Mouse (Mus musculus) erythroblast, embryonic 14.5 days (primary cell): ENCODE measurements at regions not wholly inside any gene's neighbourhood (a gene's known extent, or its start where the extent isn't known, plus 50 kb on each side); places are given as distances from the start of the nearest gene placed in this dataset.

ENCODE experiments used
- H3K27me3 ChIP-seq: 2 replicates; pipeline ENCODE4 v1.6.1; 2012; ENCODE audit warnings: inconsistent platforms; ENCODE audit not compliant: control insufficient read depth
- H3K36me3 ChIP-seq: 2 replicates; pipeline ENCODE4 v1.6.1; 2012; ENCODE audit warnings: mild to moderate bottlenecking, inconsistent platforms; ENCODE audit not compliant: control insufficient read depth
- H3K4me1 ChIP-seq: 2 replicates; pipeline ENCODE4 v1.6.1; 2012; ENCODE audit warnings: inconsistent platforms; ENCODE audit not compliant: control insufficient read depth
- H3K4me3 ChIP-seq: replicated peaks from 2 replicates; pipeline ENCODE3; 2012; ENCODE audit warnings: moderate library complexity, mild to moderate bottlenecking, inconsistent platforms
- H3K9me3 ChIP-seq: 2 replicates; pipeline ENCODE4 v1.6.1; 2012; ENCODE audit warnings: low read length, inconsistent platforms, mixed read lengths; ENCODE audit not compliant: control insufficient read depth
- GATA1 ChIP-seq: IDR thresholded peaks from 2 replicates; pipeline ENCODE4 v1.6.1; 2012; ENCODE audit warnings: low read length, inconsistent platforms, mixed read lengths
- TAL1 ChIP-seq: IDR thresholded peaks from 3 replicates; pipeline ENCODE4 v1.6.1; 2012; ENCODE audit warnings: low read length, inconsistent platforms, mixed read lengths

DNA sequence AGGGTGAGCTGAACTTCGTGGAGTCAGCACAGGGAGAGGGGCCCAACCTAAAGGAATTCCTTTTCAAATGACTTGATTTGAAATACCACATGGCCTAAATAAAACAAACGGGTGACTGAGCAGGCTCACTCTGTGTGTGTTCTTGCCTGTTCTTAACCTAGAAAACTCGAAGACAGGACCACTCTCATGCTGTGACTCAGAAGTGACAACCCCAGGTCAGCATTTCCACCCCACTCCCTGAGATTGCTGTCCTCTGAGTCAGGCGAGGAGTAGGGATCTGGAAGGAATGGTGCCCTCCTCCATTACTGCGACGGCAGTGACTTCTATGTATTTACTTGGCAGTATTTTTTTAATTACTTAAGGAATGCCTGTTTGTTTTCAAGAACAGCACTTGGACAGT lies 155.8 kb upstream of the Rpl34 start:
- Histone ChIP-seq H3K9me3 (no peaks in the 10 kb centered on the region), H3K4me1 (no peaks in the 10 kb centered on the region)

DNA sequence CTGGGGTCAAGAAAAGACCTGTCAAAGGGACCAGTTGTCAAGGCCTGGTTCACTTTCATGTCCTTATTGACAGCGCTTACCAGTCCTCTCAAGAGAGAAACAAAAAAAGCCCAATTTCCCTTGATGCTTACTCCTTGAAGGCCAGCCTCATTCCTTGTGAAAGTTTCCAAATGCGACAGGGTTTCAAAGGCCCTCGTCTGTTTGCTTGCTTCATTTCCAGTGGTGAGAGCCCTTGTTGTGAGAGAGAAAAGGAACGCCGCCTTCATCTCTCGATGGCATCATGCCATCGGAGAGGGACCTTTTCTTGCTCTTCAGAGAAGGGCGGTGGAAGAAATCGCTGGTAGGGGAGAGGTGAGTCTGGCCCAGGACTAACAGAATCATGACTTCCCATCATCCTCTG lies 154.2 kb upstream of the Rpl34 start:
- TF ChIP-seq TAL1 (no peak), GATA1 (no peak)
- Histone ChIP-seq H3K36me3 (no peaks in the 10 kb centered on the region), H3K27me3 (no peaks in the 10 kb centered on the region), H3K4me3 (no peak overlapping the region), H3K9me3 (no peaks in the 10 kb centered on the region), H3K4me1 (no peaks in the 10 kb centered on the region)

More for the DNA sequence above, 155.8 kb upstream of the Rpl34 start:
- Histone ChIP-seq H3K4me3 (no peak overlapping the region), H3K27me3 (no peaks in the 10 kb centered on the region), H3K36me3 (no peaks in the 10 kb centered on the region)
- TF ChIP-seq GATA1 (no peak), TAL1 (no peak)

DNA sequence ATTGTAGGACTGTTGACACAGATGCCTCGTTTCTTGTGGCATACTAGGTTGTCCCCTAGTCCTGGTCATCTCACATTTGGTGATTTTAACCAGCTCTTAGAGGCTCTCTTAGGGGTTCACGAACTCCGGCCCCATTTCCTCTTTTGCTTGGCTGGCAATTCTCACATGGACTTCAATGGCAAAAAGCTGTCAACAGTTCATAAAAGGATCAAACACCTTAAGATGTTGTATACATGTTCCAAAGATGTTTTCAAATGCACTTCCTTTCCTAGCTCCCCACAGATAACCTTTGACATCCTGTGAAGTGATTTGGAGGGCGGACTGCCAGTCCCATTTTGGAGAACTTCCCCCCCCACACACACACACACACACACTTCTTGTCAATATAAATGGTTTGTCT lies 153.7 kb upstream of the Rpl34 start:
- Histone ChIP-seq H3K4me1 (no peaks in the 10 kb centered on the region), H3K36me3 (no peaks in the 10 kb centered on the region), H3K27me3 (no peaks in the 10 kb centered on the region), H3K9me3 (no peaks in the 10 kb centered on the region), H3K4me3 (no peak overlapping the region)
- TF ChIP-seq TAL1 (no peak), GATA1 (no peak)

DNA sequence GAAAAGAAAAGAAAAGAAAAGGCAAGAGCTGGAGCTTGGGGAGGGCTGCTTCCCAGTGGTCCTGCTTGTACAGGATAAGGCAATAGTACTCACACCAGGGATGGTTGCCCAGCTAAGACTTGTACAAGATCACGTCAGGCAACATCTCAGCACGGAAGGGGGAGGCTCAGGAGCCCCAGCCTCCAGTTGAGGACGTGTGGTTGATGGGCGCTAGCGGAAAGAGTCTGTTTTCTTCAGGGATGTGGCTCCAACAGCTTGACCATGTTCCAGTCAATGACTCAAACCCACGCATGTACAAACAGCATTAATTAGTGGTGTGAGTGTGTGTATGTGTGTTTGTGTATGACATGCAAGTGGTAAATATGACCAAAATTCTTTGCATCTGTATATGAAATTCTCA lies 153.1 kb upstream of the Rpl34 start:
- no peaks in the 10 kb centered on the region for H3K4me1 ChIP-seq
- TF ChIP-seq TAL1 (no peak), GATA1 (no peak)
- no peaks in the 10 kb centered on the region for H3K27me3 ChIP-seq
- H3K4me3 ChIP-seq, result no peak overlapping the region
- H3K36me3 ChIP-seq, result no peaks in the 10 kb centered on the region
- no peaks in the 10 kb centered on the region for H3K9me3 ChIP-seq

DNA sequence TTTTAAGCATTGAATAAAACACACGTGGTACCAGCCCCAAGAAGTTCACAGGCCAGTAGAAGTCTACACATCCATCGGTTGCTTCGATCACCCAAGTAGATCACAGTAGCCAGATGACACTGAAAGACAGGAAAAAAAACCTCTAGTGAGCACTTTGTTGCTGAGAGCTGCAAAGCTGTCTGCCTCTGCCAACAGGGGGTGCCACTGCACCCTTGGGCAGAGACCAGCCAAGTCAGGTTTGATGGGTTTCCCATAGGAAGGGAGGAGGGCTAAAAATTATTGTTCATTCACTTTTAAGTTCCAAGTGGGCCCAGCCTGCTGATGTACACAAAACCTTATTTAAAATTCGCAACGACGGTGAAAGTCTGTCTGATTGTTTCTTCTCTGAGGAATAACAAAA lies 150.3 kb upstream of the Rpl34 start:
- Histone ChIP-seq H3K9me3 (no peaks in the 10 kb centered on the region), H3K36me3 (no peaks in the 10 kb centered on the region), H3K27me3 (no peaks in the 10 kb centered on the region), H3K4me1 (no peaks in the 10 kb centered on the region), H3K4me3 (no peak overlapping the region)
- TF ChIP-seq TAL1 (no peak), GATA1 (no peak)

DNA sequence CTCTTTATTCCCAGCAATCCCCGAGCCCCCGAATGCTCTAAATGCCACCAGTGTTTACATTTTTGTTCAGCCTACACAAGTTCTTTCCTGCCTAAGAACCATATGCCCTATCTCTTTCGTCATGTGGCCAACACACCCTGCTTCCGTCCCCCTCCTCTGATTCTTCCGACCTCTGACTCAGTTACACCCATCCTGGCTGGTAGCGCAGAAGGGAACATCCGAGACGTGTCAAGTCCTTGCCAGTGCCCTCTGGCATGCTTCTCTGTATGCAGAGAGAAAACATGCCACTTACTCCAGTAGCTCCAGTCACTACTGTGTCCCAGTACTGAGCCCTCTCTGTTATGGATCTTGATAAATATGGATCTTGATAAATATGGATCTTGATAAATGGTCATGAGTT lies 149.3 kb upstream of the Rpl34 start:
- H3K36me3 ChIP-seq, result no peaks in the 10 kb centered on the region
- H3K4me3 ChIP-seq, result no peak overlapping the region
- no peaks in the 10 kb centered on the region for H3K4me1 ChIP-seq
- H3K9me3 ChIP-seq, result no peaks in the 10 kb centered on the region
- TF ChIP-seq TAL1 (no peak), GATA1 (no peak)
- H3K27me3 ChIP-seq, result no peaks in the 10 kb centered on the region

DNA sequence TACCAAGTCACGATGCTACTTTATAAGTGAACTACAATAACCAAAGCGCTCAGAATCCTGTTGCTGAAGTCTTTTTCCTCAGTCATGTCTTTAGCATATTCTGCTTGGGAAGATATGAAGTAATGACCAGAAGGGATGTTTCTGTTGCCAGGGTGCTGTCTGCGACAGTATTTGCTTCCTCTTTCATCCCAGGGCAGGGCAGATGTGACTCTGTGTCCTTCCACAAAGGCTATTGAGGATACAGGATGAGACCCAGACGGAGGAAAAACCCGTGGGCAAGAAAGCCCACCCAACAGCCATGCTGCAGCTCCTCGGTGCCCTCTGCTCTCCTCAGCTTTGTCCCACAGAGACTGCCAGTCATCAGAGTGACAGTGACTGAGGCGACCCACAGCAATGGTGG lies 148.6 kb upstream of the Rpl34 start:
- Histone ChIP-seq H3K4me3 (no peak overlapping the region), H3K27me3 (no peaks in the 10 kb centered on the region), H3K36me3 (no peaks in the 10 kb centered on the region), H3K9me3 (no peaks in the 10 kb centered on the region), H3K4me1 (no peaks in the 10 kb centered on the region)
- TF ChIP-seq GATA1 (no peak), TAL1 (no peak)

DNA sequence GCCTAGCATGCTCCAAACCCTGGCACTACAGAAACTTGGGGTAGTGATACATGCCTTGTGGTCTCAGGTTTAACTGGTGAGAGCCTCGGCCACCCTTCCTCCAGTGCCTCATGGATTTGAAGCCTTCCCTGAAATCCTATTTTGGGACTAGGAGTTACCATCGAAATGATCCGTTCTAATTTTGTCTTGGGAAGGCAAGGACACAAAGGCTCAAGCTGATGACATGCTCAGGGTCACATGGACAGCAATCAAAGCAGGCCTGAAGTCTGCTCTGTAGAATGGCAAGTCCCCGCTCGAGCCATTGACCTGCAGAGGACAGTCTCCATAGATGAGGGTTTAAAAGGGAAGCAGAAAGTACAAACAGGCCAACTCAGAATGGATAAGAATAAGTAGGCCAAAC lies 147.8 kb upstream of the Rpl34 start:
- no peak for TF ChIP-seq GATA1
- Histone ChIP-seq H3K4me1 (no peaks in the 10 kb centered on the region), H3K9me3 (no peaks in the 10 kb centered on the region), H3K4me3 (no peak overlapping the region), H3K27me3 (no peaks in the 10 kb centered on the region), H3K36me3 (no peaks in the 10 kb centered on the region)

DNA sequence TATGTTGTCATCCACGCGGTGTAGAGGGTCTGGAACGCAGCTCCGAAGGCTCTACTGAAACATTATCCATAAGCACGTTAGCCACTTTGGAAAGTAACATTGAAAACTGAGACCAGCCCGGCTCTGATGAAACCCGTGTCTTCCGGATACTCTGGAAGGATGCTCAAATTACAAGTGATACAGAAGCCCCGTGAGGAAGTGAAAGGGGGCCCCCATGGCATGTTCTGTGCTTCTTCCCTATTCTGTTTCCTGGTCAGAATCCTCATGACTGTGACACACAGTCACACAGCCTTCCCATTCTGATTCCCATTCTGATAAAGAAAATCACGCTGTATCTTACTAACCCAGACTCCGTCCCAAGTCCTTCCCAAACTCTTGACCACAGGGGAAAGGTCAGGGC lies 143.5 kb upstream of the Rpl34 start:
- Histone ChIP-seq H3K36me3 (no peaks in the 10 kb centered on the region), H3K9me3 (no peaks in the 10 kb centered on the region), H3K27me3 (no peaks in the 10 kb centered on the region), H3K4me1 (no peaks in the 10 kb centered on the region), H3K4me3 (no peak overlapping the region)
- no peak for TF ChIP-seq TAL1
- TF ChIP-seq GATA1, result no peak

DNA sequence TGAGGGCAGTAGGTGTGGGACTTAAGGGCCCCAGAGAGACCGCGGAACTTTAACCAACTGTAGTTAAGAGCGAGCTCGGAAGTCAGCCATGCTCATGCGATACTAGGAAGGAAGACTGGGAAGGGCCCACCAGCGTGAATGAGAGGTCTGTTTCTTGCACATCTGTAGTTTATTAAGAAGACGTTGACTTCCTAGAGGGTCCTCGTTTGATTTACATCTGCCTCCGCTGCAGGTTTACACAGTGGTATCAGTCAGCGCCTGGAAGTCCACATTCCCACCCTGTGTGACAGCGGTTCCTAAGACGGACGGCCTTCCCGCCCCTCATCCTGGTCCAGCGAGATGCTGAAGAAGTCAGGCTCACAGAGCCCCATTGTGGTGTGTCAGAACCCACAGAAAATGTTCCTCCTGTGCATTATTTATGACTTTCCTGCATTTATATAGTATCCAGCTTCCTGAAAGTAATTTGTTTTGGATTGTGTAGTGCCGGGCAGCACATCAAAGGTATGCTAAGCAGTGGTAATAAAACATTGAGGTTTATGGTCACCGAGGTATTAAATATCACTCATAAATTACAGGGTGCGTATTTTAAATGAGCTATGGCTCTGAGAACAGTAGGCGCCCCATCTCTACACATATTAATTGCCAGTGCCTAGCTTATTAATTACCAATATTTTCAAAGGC lies 136.9 kb upstream of the Rpl34 start:
- Histone ChIP-seq H3K9me3 (no peaks in the 10 kb centered on the region), H3K36me3 (no peaks in the 10 kb centered on the region), H3K27me3 (no peaks in the 10 kb centered on the region), H3K4me1 (no peaks in the 10 kb centered on the region), H3K4me3 (no peak overlapping the region)
- TF ChIP-seq GATA1, result no peak
- TF ChIP-seq TAL1, result no peak
